Mouse (Mus musculus): ENCODE measurements around the gene Btbd1. TPM values are rescaled to one million over a fixed set of nuclear protein-coding genes. Genes with fewer than 3 reads are reported as not detected.
A peak's percentile ranks its signal among the peaks of the same experiment; 100 is the strongest.
"Not testable (repeated sequence)": the region's sequence is repeated elsewhere in the genome, so short reads cannot be mapped to it uniquely, and the experiment has no call there.

The Btbd1 gene
- polyA plus RNA-seq, 1 experiment from 2014 or later: 52.7 TPM

DNA sequence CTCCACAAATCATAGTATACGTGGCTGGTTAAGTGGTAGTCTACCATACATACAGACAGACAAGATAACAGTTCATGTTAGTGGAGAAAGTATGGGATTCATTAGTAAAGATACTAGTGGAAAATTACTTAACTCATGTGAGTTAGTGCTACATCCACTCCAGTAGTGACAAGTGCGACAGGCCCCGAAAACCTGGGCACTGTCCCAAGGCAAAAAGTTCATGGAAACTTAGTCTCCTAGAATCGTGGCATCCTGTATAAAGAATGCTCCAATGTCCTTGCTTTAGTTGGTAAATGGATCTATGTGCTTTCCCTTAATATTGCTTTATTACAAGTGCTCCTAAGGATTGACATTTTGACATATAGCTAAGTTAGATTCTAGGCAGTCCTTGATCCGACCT lies 8.5 kb upstream of the Btbd1 start:
- H3K36me3 ChIP-seq (ENCODE audit: control insufficient read depth, insufficient read depth, low read length); H3K4me2 ChIP-seq; H3K27me3 ChIP-seq (replicated peaks; ENCODE audit: control insufficient read depth, insufficient read depth, low read length); DNase-seq (ENCODE audit: low spot score); H3K9ac ChIP-seq (ENCODE audit: low read depth, low read length); H3K27ac ChIP-seq (ENCODE audit: low read depth, low read length); ATAC-seq (replicated peaks; ENCODE audit: low FRiP score); H3K4me1 ChIP-seq (replicated peaks; ENCODE audit: control insufficient read depth, insufficient read depth, low read length); H3K4me3 ChIP-seq (ENCODE audit: low read depth, low read length); H3K9me3 ChIP-seq (ENCODE audit: control insufficient read depth, low read length): not testable (repeated sequence)
- 78% methylated on average over 5 of the region's 5 CpGs for WGBS

DNA sequence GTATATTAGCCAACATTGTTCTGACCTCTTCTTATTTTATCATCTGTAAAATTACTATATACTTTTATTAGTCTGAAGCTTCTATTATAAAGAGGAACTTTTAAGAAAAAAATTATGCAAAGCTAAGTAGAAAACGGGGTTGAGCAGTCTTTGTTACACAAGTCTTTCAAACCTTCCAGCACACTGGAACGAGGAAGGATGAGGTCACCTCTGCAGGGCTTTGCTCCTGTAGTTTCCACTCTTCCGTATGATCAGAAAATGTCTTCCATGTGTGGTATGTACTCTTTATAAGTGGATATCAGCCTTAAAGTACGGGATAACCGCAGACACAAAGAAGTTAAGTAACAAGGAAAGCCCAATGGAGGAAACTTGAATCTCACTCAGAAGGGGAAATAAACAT lies 6.2 kb upstream of the Btbd1 start:
- Histone ChIP-seq H3K27ac (ENCODE audit: low read depth, low read length) (no peak overlapping the region), H3K36me3 (ENCODE audit: control insufficient read depth, insufficient read depth, low read length) (no peaks in the 10 kb centered on the region), H3K4me1 (replicated peaks; ENCODE audit: control insufficient read depth, insufficient read depth, low read length) (no peaks in the 10 kb centered on the region), H3K4me3 (ENCODE audit: low read depth, low read length) (no peak overlapping the region), H3K4me2 (no peak overlapping the region), H3K9me3 (ENCODE audit: control insufficient read depth, low read length) (no peaks in the 10 kb centered on the region), H3K27me3 (replicated peaks; ENCODE audit: control insufficient read depth, insufficient read depth, low read length) (no peaks in the 10 kb centered on the region), H3K9ac (ENCODE audit: low read depth, low read length) (no peak overlapping the region)
- 84% methylated on average over 5 of the region's 5 CpGs for WGBS
- DNase-seq (ENCODE audit: low spot score) (no peak), ATAC-seq (replicated peaks; ENCODE audit: low FRiP score) (no peak)

DNA sequence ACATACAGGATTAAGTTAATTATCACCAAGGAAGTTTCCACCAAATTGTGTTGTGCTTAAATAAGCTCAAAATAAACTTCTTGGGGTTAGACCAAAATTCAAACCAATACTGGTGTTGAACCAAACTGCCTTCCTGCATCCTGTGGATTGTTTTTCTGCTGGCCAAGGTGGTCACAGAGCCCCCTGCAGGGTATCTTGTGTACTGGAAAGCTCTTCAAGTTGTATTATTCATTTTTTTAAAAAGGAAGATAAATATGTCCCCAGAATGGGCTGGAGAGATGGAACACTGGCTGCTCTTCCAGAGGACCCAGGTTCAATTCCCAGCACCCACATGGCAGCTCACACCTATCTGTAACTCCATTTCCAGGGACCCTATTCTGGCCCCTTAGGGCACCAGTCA lies 5.6 kb upstream of the Btbd1 start:
- H3K9me3 ChIP-seq (ENCODE audit: control insufficient read depth, low read length): no peaks in the 10 kb centered on the region
- ATAC-seq (replicated peaks; ENCODE audit: low FRiP score): no peak
- no peak overlapping the region for H3K4me2 ChIP-seq
- no peak overlapping the region for H3K27ac ChIP-seq (ENCODE audit: low read depth, low read length)
- H3K4me3 ChIP-seq (ENCODE audit: low read depth, low read length): no peak overlapping the region
- no peaks in the 10 kb centered on the region for H3K27me3 ChIP-seq (replicated peaks; ENCODE audit: control insufficient read depth, insufficient read depth, low read length)
- H3K4me1 ChIP-seq (replicated peaks; ENCODE audit: control insufficient read depth, insufficient read depth, low read length): no peaks in the 10 kb centered on the region
- no peak for DNase-seq (ENCODE audit: low spot score)
- H3K9ac ChIP-seq (ENCODE audit: low read depth, low read length): no peak overlapping the region
- H3K36me3 ChIP-seq (ENCODE audit: control insufficient read depth, insufficient read depth, low read length): no peaks in the 10 kb centered on the region

DNA sequence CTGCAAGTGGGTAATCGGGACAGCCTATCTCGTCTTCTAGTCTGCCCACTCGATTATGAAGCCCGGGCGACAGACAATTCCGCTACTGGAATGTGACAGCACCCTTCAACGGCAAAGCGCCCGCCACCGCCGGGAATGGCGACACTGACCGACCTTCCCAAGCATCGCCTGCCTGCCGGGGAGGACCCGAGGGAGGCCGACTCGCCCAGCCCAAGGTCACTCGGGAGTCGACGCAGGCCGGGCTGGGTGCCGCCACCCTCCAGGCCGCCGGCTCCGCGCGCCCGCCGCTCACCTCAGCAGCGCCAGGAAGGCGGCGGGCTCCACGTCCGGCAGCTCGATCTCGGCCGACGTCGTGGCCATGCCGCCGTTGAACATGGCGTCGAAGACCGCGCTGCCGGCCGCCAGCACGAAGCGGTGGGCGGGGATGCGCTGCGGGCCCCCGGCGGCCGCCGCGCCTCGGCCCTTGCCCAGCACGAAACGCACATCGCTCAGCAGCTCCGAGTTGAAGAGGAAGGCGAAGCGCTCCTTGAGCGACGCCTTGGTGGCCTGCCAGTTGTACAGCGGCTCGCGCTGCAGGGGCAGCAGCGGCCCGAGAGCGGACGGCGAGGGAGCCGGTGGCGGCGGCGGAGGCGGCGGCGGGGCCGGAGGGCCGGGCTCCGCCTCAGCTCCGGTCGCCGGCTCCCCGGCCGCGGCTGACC lies 401 bp downstream of the Btbd1 start:
- peak overlapping the region; percentile 88 for H3K27ac ChIP-seq (ENCODE audit: low read depth, low read length)
- peak; percentile 56 for ATAC-seq (replicated peaks; ENCODE audit: low FRiP score)
- WGBS: under 1% methylated on average over 90 of the region's 91 CpGs
- no peaks in the 10 kb centered on the region for H3K36me3 ChIP-seq (ENCODE audit: control insufficient read depth, insufficient read depth, low read length)
- no peaks in the 10 kb centered on the region for H3K9me3 ChIP-seq (ENCODE audit: control insufficient read depth, low read length)
- no peaks in the 10 kb centered on the region for H3K27me3 ChIP-seq (replicated peaks; ENCODE audit: control insufficient read depth, insufficient read depth, low read length)
- H3K9ac ChIP-seq (ENCODE audit: low read depth, low read length): peak overlapping the region; percentile 89
- H3K4me1 ChIP-seq (replicated peaks; ENCODE audit: control insufficient read depth, insufficient read depth, low read length): peaks cover 26% of the 10 kb centered on the region
- H3K4me2 ChIP-seq: peak overlapping the region; percentile 94
- peak; percentile 68 for DNase-seq (ENCODE audit: low spot score)
- peak overlapping the region; percentile 88 for H3K4me3 ChIP-seq (ENCODE audit: low read depth, low read length)

DNA sequence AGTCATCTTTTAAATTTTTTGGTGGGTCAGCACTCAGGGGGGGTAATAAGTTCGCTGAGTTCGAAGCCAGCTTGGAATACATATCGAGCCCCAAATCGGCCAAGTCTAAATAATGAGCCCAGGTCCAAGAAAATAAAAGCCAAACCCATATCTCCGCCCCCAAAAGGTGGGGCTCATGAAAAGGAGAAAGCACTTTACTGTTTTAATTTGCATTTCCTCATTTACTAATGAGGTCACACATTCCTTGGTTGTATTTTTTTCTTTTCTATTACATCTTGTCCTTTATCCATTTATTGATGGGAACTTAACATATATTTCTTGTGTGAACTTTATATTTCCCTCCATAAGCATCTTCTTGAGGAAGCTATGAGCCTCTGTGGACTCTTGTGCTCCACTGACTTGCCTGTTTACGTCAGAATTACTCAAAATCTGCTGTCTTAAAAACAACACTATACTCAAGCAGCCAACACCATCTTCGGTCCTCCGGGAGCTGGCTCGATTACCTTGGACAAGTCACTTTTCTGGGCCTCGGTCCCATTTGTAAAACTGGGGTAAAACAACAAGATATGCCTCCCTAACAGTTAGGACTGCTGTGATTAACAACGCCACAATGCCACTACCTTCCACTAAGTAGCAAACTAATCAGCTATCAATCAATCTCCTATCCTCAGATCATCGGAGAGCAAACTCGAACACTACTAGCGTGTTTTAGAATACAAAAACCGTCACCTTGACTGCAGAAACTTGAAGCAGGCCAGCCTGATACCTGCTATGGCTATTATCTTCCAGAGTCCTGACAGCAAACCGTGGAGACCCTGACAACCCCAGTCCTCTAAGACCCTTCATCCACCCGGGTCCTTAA lies 1.2 kb downstream of the Btbd1 start:
- no peaks in the 10 kb centered on the region for H3K9me3 ChIP-seq (ENCODE audit: control insufficient read depth, low read length)
- no peaks in the 10 kb centered on the region for H3K27me3 ChIP-seq (replicated peaks; ENCODE audit: control insufficient read depth, insufficient read depth, low read length)
- peaks cover 26% of the 10 kb centered on the region for H3K4me1 ChIP-seq (replicated peaks; ENCODE audit: control insufficient read depth, insufficient read depth, low read length)
- no peak for DNase-seq (ENCODE audit: low spot score)
- 23% methylated on average over 17 of the region's 17 CpGs for WGBS
- H3K9ac ChIP-seq (ENCODE audit: low read depth, low read length): peak overlapping the region; percentile 89
- H3K4me3 ChIP-seq (ENCODE audit: low read depth, low read length): peak overlapping the region; percentile 88
- no peaks in the 10 kb centered on the region for H3K36me3 ChIP-seq (ENCODE audit: control insufficient read depth, insufficient read depth, low read length)
- peak overlapping the region; percentile 94 for H3K4me2 ChIP-seq
- H3K27ac ChIP-seq (ENCODE audit: low read depth, low read length): peak overlapping the region; percentile 88
- ATAC-seq (replicated peaks; ENCODE audit: low FRiP score): no peak

DNA sequence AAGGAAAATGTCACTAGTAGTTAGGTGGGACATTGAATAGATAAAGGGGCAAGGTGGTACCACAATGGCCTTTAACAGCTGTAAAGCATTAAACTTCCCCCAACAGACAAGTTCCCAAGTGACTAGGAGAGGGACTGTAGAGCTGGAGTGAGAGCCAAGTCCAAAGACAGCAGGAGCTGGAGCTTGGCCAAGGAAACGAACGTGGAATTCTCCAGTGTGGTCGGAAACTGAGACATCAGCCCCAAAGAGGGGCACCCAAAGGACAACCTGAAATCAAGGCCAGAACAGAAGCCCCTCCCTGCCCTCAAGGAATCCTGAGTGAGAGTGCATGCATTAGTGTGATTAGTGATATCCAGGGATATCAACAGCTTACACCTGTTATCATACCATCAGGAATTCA lies 3.9 kb downstream of the Btbd1 start:
- Histone ChIP-seq H3K36me3 (ENCODE audit: control insufficient read depth, insufficient read depth, low read length) (no peaks in the 10 kb centered on the region), H3K9me3 (ENCODE audit: control insufficient read depth, low read length) (no peaks in the 10 kb centered on the region), H3K4me3 (ENCODE audit: low read depth, low read length) (no peak overlapping the region), H3K27ac (ENCODE audit: low read depth, low read length) (no peak overlapping the region), H3K4me2 (no peak overlapping the region), H3K4me1 (replicated peaks; ENCODE audit: control insufficient read depth, insufficient read depth, low read length) (peaks cover 26% of the 10 kb centered on the region), H3K27me3 (replicated peaks; ENCODE audit: control insufficient read depth, insufficient read depth, low read length) (no peaks in the 10 kb centered on the region), H3K9ac (ENCODE audit: low read depth, low read length) (no peak overlapping the region)
- DNase-seq (ENCODE audit: low spot score) (no peak), ATAC-seq (replicated peaks; ENCODE audit: low FRiP score) (no peak)
- WGBS: 69% methylated on average over 3 of the region's 3 CpGs

DNA sequence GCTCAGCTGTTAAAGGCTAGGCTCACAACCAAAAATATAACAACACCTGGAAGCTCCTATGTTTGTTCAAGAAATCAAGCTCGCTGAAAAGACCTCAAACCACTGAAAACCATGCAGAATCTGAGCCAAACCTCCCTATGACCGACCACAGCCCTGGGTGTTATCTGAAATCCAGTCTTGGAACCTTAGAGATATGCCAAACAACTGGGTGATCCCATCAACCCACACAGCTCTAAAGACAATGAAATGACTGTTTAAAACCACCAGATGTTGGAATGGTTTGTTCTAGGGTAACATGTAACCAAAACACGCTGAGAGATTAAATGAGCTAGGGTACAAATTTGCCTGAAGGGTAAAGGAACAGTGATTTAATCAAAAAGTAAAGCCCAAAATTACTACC lies 4.3 kb downstream of the Btbd1 start:
- no peak overlapping the region for H3K9ac ChIP-seq (ENCODE audit: low read depth, low read length)
- no peaks in the 10 kb centered on the region for H3K27me3 ChIP-seq (replicated peaks; ENCODE audit: control insufficient read depth, insufficient read depth, low read length)

DNA sequence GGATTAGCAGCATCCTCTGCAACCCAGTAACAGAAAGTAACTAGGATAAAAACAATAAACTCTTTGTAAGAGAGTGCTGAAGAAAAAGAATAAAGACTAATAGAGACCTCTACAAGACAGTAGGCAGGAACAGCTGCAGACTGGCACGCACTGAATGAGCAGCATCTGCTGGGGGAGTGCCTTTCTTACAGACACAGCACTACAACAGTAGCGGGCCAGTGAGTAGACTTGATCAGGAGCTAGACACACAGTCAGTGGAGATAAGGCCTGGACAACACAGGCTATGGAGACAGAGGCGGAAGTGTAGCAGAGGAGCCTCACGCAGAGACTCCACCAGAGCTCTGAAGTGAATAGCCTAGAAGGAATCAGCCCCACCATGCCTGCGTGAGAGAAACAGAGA lies 23.2 kb downstream of the Btbd1 start:
- no peak for DNase-seq (ENCODE audit: low spot score)
- Histone ChIP-seq H3K9me3 (ENCODE audit: control insufficient read depth, low read length) (no peaks in the 10 kb centered on the region), H3K9ac (ENCODE audit: low read depth, low read length) (no peak overlapping the region), H3K27me3 (replicated peaks; ENCODE audit: control insufficient read depth, insufficient read depth, low read length) (no peaks in the 10 kb centered on the region), H3K36me3 (ENCODE audit: control insufficient read depth, insufficient read depth, low read length) (0 out of 2 replicates have a peak, but pooled peaks cover 4% of the 10 kb centered on the region), H3K4me2 (no peak overlapping the region), H3K4me3 (ENCODE audit: low read depth, low read length) (no peak overlapping the region), H3K4me1 (replicated peaks; ENCODE audit: control insufficient read depth, insufficient read depth, low read length) (no peaks in the 10 kb centered on the region), H3K27ac (ENCODE audit: low read depth, low read length) (no peak overlapping the region)
- 74% methylated on average over 5 of the region's 5 CpGs for WGBS
- ATAC-seq (replicated peaks; ENCODE audit: low FRiP score): peak; percentile 66; the same call in 1 of the 2 replicates

More for the DNA sequence above, 4.3 kb downstream of the Btbd1 start:
- 67% methylated on average over 3 of the region's 3 CpGs for WGBS
- Histone ChIP-seq H3K36me3 (ENCODE audit: control insufficient read depth, insufficient read depth, low read length) (no peaks in the 10 kb centered on the region), H3K27ac (ENCODE audit: low read depth, low read length) (no peak overlapping the region), H3K4me3 (ENCODE audit: low read depth, low read length) (no peak overlapping the region), H3K4me1 (replicated peaks; ENCODE audit: control insufficient read depth, insufficient read depth, low read length) (peaks cover 26% of the 10 kb centered on the region), H3K9me3 (ENCODE audit: control insufficient read depth, low read length) (no peaks in the 10 kb centered on the region), H3K4me2 (no peak overlapping the region)
- ATAC-seq (replicated peaks; ENCODE audit: low FRiP score) (no peak), DNase-seq (ENCODE audit: low spot score) (no peak)
